Mouse (Mus musculus) liver, embryonic 14.5 days (tissue): ENCODE measurements around the gene Med16.

ENCODE experiments used
- CTCF ChIP-seq: IDR thresholded peaks from 2 replicates; pipeline ENCODE4 v1.5.1; 2016; ENCODE audit warnings: antibody characterized with exemption, low read depth, control low read depth
- EP300 ChIP-seq: IDR thresholded peaks from 2 replicates; pipeline ENCODE4 v1.6.1; 2016; ENCODE audit warnings: antibody characterized with exemption, low read depth

GRCm38 (mm10) chr10:79871845-79872244, 36.9 kb downstream of the Med16 start:
- TF ChIP-seq CTCF, result no peak
- TF ChIP-seq EP300, result no peak
